Mouse (Mus musculus): Measurements from ENCODE around the gene Cavin1. TPM values are rescaled to one million over a fixed set of nuclear protein-coding genes. Genes with fewer than 3 reads are reported as not detected.
A peak's percentile ranks its signal among the peaks of the same experiment; 100 is the strongest.

The Cavin1 gene
- total and polyA plus RNA-seq, 2 experiments from 2014 or later: 26.0 to 46.0 TPM

- H3K9me3 ChIP-seq (ENCODE audit: low read length): no peaks in the 10 kb centered on the region
- no peaks in the 10 kb centered on the region for H3K36me3 ChIP-seq (ENCODE audit: insufficient read depth, low read length)
- 0 out of 2 replicates have a peak, but pooled peaks cover 5% of the 10 kb centered on the region for H3K4me1 ChIP-seq (ENCODE audit: insufficient read depth, low read length)
- DNase-seq (ENCODE audit: low spot score) (no peak), ATAC-seq (ENCODE audit: low FRiP score) (no peak)
- 77% methylated on average over 5 of the region's 5 CpGs for WGBS
- no peak for TF ChIP-seq CTCF (IDR thresholded peaks at IDR 0.05)
- H3K9ac ChIP-seq (replicated peaks; ENCODE audit: low read length, poor library complexity, severe bottlenecking): no peak overlapping the region
- H3K27ac ChIP-seq (ENCODE audit: low read depth, low read length): no peak overlapping the region
- H3K4me2 ChIP-seq (ENCODE audit: low read depth, low read length, poor library complexity, severe bottlenecking): no peak overlapping the region
- H3K4me3 ChIP-seq (ENCODE audit: low read depth, low read length): peak overlapping the region; percentile 41
- H3K27me3 ChIP-seq (ENCODE audit: insufficient read depth, low read length): peaks cover 54% of the 10 kb centered on the region
Observed at GRCm38 (mm10) chr11:100968501-100968900, 2.2 kb downstream of the Cavin1 start.

GRCm38 (mm10) chr11:100967881-100968420, 2.7 kb downstream of the Cavin1 start:
- Histone ChIP-seq H3K27me3 (ENCODE audit: insufficient read depth, low read length) (peaks cover 49% of the 10 kb centered on the region), H3K9ac (replicated peaks; ENCODE audit: low read length, poor library complexity, severe bottlenecking) (0 out of 2 replicates have a peak overlapping the region, but pooled peaks have one; percentile 4), H3K4me3 (ENCODE audit: low read depth, low read length) (peak overlapping the region; percentile 41; the same call in 1 of the 2 replicates), H3K4me1 (ENCODE audit: insufficient read depth, low read length) (0 out of 2 replicates have a peak, but pooled peaks cover 5% of the 10 kb centered on the region), H3K9me3 (ENCODE audit: low read length) (no peaks in the 10 kb centered on the region), H3K27ac (ENCODE audit: low read depth, low read length) (no peak overlapping the region), H3K4me2 (ENCODE audit: low read depth, low read length, poor library complexity, severe bottlenecking) (no peak overlapping the region), H3K36me3 (ENCODE audit: insufficient read depth, low read length) (no peaks in the 10 kb centered on the region)
- DNase-seq (ENCODE audit: low spot score) (no peak), ATAC-seq (ENCODE audit: low FRiP score) (no peak)
- WGBS: 78% methylated on average over 5 of the region's 5 CpGs
- TF ChIP-seq CTCF (IDR thresholded peaks at IDR 0.05): no peak

GRCm38 (mm10) chr11:100967376-100967775, 3.3 kb downstream of the Cavin1 start:
- no peaks in the 10 kb centered on the region for H3K36me3 ChIP-seq (ENCODE audit: insufficient read depth, low read length)
- ATAC-seq (ENCODE audit: low FRiP score): no peak
- DNase-seq (ENCODE audit: low spot score): no peak

GRCm38 (mm10) chr11:100965760-100966159, 4.9 kb downstream of the Cavin1 start:
- H3K27ac ChIP-seq (ENCODE audit: low read depth, low read length): no peak overlapping the region
- no peak overlapping the region for H3K9ac ChIP-seq (replicated peaks; ENCODE audit: low read length, poor library complexity, severe bottlenecking)
- ATAC-seq (ENCODE audit: low FRiP score) (no peak), DNase-seq (ENCODE audit: low spot score) (no peak)
- H3K36me3 ChIP-seq (ENCODE audit: insufficient read depth, low read length): no peaks in the 10 kb centered on the region
- H3K27me3 ChIP-seq (ENCODE audit: insufficient read depth, low read length): peaks cover 33% of the 10 kb centered on the region
- no peaks in the 10 kb centered on the region for H3K9me3 ChIP-seq (ENCODE audit: low read length)
- no peak overlapping the region for H3K4me3 ChIP-seq (ENCODE audit: low read depth, low read length)
- 68% methylated on average over 6 of the region's 6 CpGs for WGBS
- no peak for TF ChIP-seq CTCF (IDR thresholded peaks at IDR 0.05)
- 0 out of 2 replicates have a peak, but pooled peaks cover 5% of the 10 kb centered on the region for H3K4me1 ChIP-seq (ENCODE audit: insufficient read depth, low read length)
- H3K4me2 ChIP-seq (ENCODE audit: low read depth, low read length, poor library complexity, severe bottlenecking): no peak overlapping the region

More at GRCm38 (mm10) chr11:100967376-100967775, 3.3 kb downstream of the Cavin1 start:
- TF ChIP-seq CTCF (IDR thresholded peaks at IDR 0.05): no peak
- Histone ChIP-seq H3K27me3 (ENCODE audit: insufficient read depth, low read length) (peaks cover 45% of the 10 kb centered on the region), H3K4me2 (ENCODE audit: low read depth, low read length, poor library complexity, severe bottlenecking) (no peak overlapping the region), H3K9ac (replicated peaks; ENCODE audit: low read length, poor library complexity, severe bottlenecking) (no peak overlapping the region), H3K4me1 (ENCODE audit: insufficient read depth, low read length) (0 out of 2 replicates have a peak, but pooled peaks cover 5% of the 10 kb centered on the region), H3K4me3 (ENCODE audit: low read depth, low read length) (no peak overlapping the region), H3K9me3 (ENCODE audit: low read length) (no peaks in the 10 kb centered on the region), H3K27ac (ENCODE audit: low read depth, low read length) (no peak overlapping the region)
- 58% methylated on average over 5 of the region's 5 CpGs for WGBS

- no peak for ATAC-seq (ENCODE audit: low FRiP score)
- no peak overlapping the region for H3K9ac ChIP-seq (replicated peaks; ENCODE audit: low read length, poor library complexity, severe bottlenecking)
- H3K9me3 ChIP-seq (ENCODE audit: low read length): no peaks in the 10 kb centered on the region
- DNase-seq (ENCODE audit: low spot score): no peak
- peaks cover 26% of the 10 kb centered on the region for H3K27me3 ChIP-seq (ENCODE audit: insufficient read depth, low read length)
- no peak for TF ChIP-seq CTCF (IDR thresholded peaks at IDR 0.05)
- 0 out of 2 replicates have a peak, but pooled peaks cover 9% of the 10 kb centered on the region for H3K4me1 ChIP-seq (ENCODE audit: insufficient read depth, low read length)
- no peak overlapping the region for H3K4me2 ChIP-seq (ENCODE audit: low read depth, low read length, poor library complexity, severe bottlenecking)
- H3K27ac ChIP-seq (ENCODE audit: low read depth, low read length): no peak overlapping the region
- no peak overlapping the region for H3K4me3 ChIP-seq (ENCODE audit: low read depth, low read length)
- H3K36me3 ChIP-seq (ENCODE audit: insufficient read depth, low read length): no peaks in the 10 kb centered on the region
- WGBS: 80% methylated on average over 6 of the region's 6 CpGs
Observed at GRCm38 (mm10) chr11:100964901-100965542, 5.7 kb downstream of the Cavin1 start.

- H3K9me3 ChIP-seq (ENCODE audit: low read length): no peaks in the 10 kb centered on the region
- peaks cover 7% of the 10 kb centered on the region; the same call in 1 of the 2 replicates for H3K4me1 ChIP-seq (ENCODE audit: insufficient read depth, low read length)
- no peak overlapping the region for H3K4me3 ChIP-seq (ENCODE audit: low read depth, low read length)
- DNase-seq (ENCODE audit: low spot score) (no peak), ATAC-seq (ENCODE audit: low FRiP score) (no peak)
- TF ChIP-seq CTCF (IDR thresholded peaks at IDR 0.05): no peak
- 78% methylated on average over 7 of the region's 7 CpGs for WGBS
- no peak overlapping the region for H3K9ac ChIP-seq (replicated peaks; ENCODE audit: low read length, poor library complexity, severe bottlenecking)
- H3K36me3 ChIP-seq (ENCODE audit: insufficient read depth, low read length): no peaks in the 10 kb centered on the region
- H3K4me2 ChIP-seq (ENCODE audit: low read depth, low read length, poor library complexity, severe bottlenecking): no peak overlapping the region
- no peak overlapping the region for H3K27ac ChIP-seq (ENCODE audit: low read depth, low read length)
- peaks cover 20% of the 10 kb centered on the region for H3K27me3 ChIP-seq (ENCODE audit: insufficient read depth, low read length)
Observed at GRCm38 (mm10) chr11:100964180-100964579, 6.5 kb downstream of the Cavin1 start.
